Mouse (Mus musculus) gastrocnemius, adult 8-10 months (tissue): Measurements from ENCODE around the gene Ralgds. TPM values are rescaled to one million over a fixed set of nuclear protein-coding genes. Genes with fewer than 3 reads are reported as not detected.

ENCODE experiments used
- DNase-seq, 2 experiments: peaks; one replicate each; pipeline ENCODE4 v3.0.0; 2022; ENCODE audit warnings: low spot score in 2 of 2
- total RNA-seq, 4 experiments: library from RNA; stranded (reverse); gene quantifications; 2 replicates each; pipeline ENCODE4 v1.2.4; 2022

Ralgds gene
- total RNA-seq, 4 experiments from 2014 or later, result 8.1 to 11.1 (median 9.4) TPM

- DNase-seq, result no peak
Observed at GRCm38 (mm10) chr2:28557452-28557851, 44.5 kb downstream of the Ralgds start.

- no peak for DNase-seq
Observed at GRCm38 (mm10) chr2:28563303-28563702, 50.4 kb downstream of the Ralgds start, which contains the start of gene Cel. TSS of gene Cel (minus strand) at chr2:28563403.

- DNase-seq, result no peak
Observed at GRCm38 (mm10) chr2:28563830-28564229, 50.9 kb downstream of the Ralgds start.

- no peak for DNase-seq
Observed at GRCm38 (mm10) chr2:28564380-28564779, 51.5 kb downstream of the Ralgds start.

GRCm38 (mm10) chr2:28566545-28566944 is 53.6 kb downstream of the Ralgds start:
- DNase-seq, result no peak

GRCm38 (mm10) chr2:28569903-28570302 is 57.0 kb downstream of the Ralgds start:
- no peak for DNase-seq

- no peak for DNase-seq
Observed at GRCm38 (mm10) chr2:28575341-28575740, 62.4 kb downstream of the Ralgds start.

- DNase-seq, result no peak
Observed at GRCm38 (mm10) chr2:28576815-28577214, 63.9 kb downstream of the Ralgds start.

- no peak for DNase-seq
Observed at GRCm38 (mm10) chr2:28578003-28578402, 65.1 kb downstream of the Ralgds start.

GRCm38 (mm10) chr2:28582647-28583353 is 69.9 kb downstream of the Ralgds start:
- DNase-seq, result peak; percentile 71 to 77

- DNase-seq, result no peak
Observed at GRCm38 (mm10) chr2:28583651-28584050, 70.7 kb downstream of the Ralgds start, which contains the start of gene Gtf3c5. TSS of gene Gtf3c5 (minus strand) at chr2:28583751.

- DNase-seq, result peak; percentile 66 to 67
Observed at GRCm38 (mm10) chr2:28585043-28585571, 72.2 kb downstream of the Ralgds start.

- DNase-seq, result no peak
Observed at GRCm38 (mm10) chr2:28585730-28586129, 72.8 kb downstream of the Ralgds start.

GRCm38 (mm10) chr2:28588574-28588973 is 75.6 kb downstream of the Ralgds start:
- DNase-seq, result no peak

- no peak for DNase-seq
Observed at GRCm38 (mm10) chr2:28591479-28591878, 78.6 kb downstream of the Ralgds start.

GRCm38 (mm10) chr2:28592809-28593208 is 79.9 kb downstream of the Ralgds start:
- peak; percentile 15 to 29 for DNase-seq

GRCm38 (mm10) chr2:28596021-28596420 is 83.1 kb downstream of the Ralgds start:
- no peak for DNase-seq

GRCm38 (mm10) chr2:28596998-28597397 is 84.1 kb downstream of the Ralgds start:
- DNase-seq, result no peak

- no peak for DNase-seq
Observed at GRCm38 (mm10) chr2:28597733-28598547, 85.0 kb downstream of the Ralgds start.

GRCm38 (mm10) chr2:28598692-28599568 is 86.0 kb downstream of the Ralgds start:
- DNase-seq, result no peak

GRCm38 (mm10) chr2:28599569-28599900 is 86.6 kb downstream of the Ralgds start:
- no peak for DNase-seq
